Mouse (Mus musculus): Measurements from ENCODE around the gene Vwa5b1. TPM values are rescaled to one million over a fixed set of nuclear protein-coding genes. Genes with fewer than 3 reads are reported as not detected.

Vwa5b1 gene
- polyA plus RNA-seq, 1 experiment from 2014 or later, result 0.07 TPM

DNA sequence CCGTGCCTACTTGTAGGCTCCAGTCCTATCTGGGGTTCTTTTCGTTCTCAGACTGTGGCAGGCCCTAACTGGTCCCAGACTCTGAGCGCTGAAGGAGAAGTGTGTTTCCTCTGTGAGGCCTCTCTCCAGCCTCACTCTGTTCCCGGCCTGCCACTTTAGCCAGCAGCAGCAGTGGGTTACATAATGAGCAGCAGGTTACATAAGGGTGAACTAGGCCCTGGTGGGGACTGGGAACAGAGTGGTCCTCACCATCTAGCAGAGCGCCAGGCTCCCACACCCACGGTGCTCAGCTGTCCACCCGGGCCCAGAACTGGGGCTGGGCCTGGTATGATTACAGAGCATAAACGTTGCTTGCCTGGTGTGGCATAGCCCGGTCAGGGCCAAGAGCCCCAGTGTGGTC lies 110.9 kb downstream of the Vwa5b1 start:
- Histone ChIP-seq H3K36me3 (no peaks in the 10 kb centered on the region), H3K9me3 (no peaks in the 10 kb centered on the region), H3K4me1 (peaks cover 3% of the 10 kb centered on the region; the same call in 1 of the 2 replicates), H3K27me3 (no peaks in the 10 kb centered on the region; the same call in 1 of the 2 replicates), H3K4me2 (no peak overlapping the region), H3K9ac (no peak overlapping the region), H3K4me3 (no peak overlapping the region), H3K27ac (no peak overlapping the region)
- 78% methylated on average over 9 of the region's 9 CpGs for WGBS
- no peak for ATAC-seq (ENCODE audit: borderline replicate concordance, extremely low read depth, low FRiP score, low TSS enrichment)

DNA sequence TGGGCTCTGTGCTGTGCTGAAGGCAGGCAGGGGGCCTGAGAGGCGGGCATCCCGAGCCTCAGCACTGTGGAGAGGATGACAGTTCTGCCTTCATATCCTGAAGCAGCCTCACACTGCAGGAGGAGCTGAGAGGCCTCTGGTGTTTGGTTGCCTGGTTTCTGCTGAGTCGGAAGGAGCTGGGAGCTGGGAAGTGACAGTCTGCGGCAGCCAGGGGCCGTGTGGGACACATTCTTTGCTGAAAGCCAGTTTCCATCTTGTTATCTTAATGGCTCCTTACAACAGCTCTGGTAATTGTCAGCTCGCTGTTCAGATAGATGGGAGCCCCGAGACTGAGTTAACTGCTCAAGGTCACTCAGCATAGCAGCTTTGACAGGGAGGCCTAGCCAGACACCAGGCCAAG lies 111.9 kb downstream of the Vwa5b1 start:
- Histone ChIP-seq H3K4me2 (no peak overlapping the region), H3K27me3 (no peaks in the 10 kb centered on the region; the same call in 1 of the 2 replicates), H3K4me3 (no peak overlapping the region), H3K4me1 (peaks cover 3% of the 10 kb centered on the region; the same call in 1 of the 2 replicates), H3K9me3 (no peaks in the 10 kb centered on the region), H3K27ac (no peak overlapping the region), H3K36me3 (no peaks in the 10 kb centered on the region), H3K9ac (no peak overlapping the region)
- ATAC-seq (ENCODE audit: borderline replicate concordance, extremely low read depth, low FRiP score, low TSS enrichment), result no peak
- whole genome bisulfite sequencing, result 15% methylated on average over 7 of the region's 7 CpGs

GRCm38 (mm10) chr4:138522296-138522695 lies 113.4 kb downstream of the Vwa5b1 start:
- H3K4me1 ChIP-seq, result peaks cover 3% of the 10 kb centered on the region; the same call in 1 of the 2 replicates
- H3K4me2 ChIP-seq, result no peak overlapping the region
- H3K27me3 ChIP-seq, result no peaks in the 10 kb centered on the region
- H3K27ac ChIP-seq, result no peak overlapping the region
- H3K9me3 ChIP-seq, result no peaks in the 10 kb centered on the region
- no peaks in the 10 kb centered on the region for H3K36me3 ChIP-seq
- no peak for ATAC-seq (ENCODE audit: borderline replicate concordance, extremely low read depth, low FRiP score, low TSS enrichment)
- H3K4me3 ChIP-seq, result no peak overlapping the region
- 16% methylated on average over 7 of the region's 7 CpGs for WGBS
- H3K9ac ChIP-seq, result no peak overlapping the region

DNA sequence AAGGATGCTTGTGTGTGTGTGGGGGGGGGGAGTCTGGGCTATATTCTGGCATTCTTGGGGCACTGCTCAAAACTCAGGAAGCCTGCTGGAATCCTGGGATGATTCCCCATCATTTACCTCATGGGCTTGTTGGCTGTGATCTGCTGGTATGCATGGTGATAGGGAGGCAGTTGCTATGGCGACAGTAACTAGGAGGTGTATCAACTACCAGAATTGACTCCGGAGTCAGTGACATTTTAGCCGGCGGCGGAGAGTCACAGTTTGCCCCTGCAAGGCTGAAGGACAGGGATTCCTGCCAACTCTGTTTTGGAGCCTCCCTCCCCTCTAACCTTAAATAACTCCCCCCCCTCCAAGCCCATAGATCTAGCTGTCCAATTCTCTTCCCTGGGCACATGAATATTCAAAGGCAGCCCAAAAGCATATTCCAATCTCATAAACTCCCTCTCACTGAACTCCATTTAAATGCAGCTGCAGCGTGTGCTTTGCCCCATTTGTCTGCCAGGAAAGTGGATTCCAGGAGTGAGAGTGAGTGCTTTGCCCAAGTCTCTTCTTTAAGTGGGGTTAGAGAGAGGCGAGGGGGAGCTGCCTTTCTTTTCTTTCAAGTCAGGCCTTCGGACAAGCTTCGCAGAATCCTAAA lies 118.4 kb downstream of the Vwa5b1 start:
- H3K4me2 ChIP-seq, result no peak overlapping the region
- ATAC-seq (ENCODE audit: borderline replicate concordance, extremely low read depth, low FRiP score, low TSS enrichment), result no peak
- H3K9ac ChIP-seq, result no peak overlapping the region
- H3K4me3 ChIP-seq, result no peak overlapping the region
- H3K4me1 ChIP-seq, result peaks cover 2% of the 10 kb centered on the region; the same call in 1 of the 2 replicates
- H3K9me3 ChIP-seq, result no peaks in the 10 kb centered on the region
- no peaks in the 10 kb centered on the region for H3K36me3 ChIP-seq
- no peak overlapping the region for H3K27ac ChIP-seq
- 42% methylated on average over 9 of the region's 9 CpGs for WGBS
- no peaks in the 10 kb centered on the region; the same call in 1 of the 2 replicates for H3K27me3 ChIP-seq

DNA sequence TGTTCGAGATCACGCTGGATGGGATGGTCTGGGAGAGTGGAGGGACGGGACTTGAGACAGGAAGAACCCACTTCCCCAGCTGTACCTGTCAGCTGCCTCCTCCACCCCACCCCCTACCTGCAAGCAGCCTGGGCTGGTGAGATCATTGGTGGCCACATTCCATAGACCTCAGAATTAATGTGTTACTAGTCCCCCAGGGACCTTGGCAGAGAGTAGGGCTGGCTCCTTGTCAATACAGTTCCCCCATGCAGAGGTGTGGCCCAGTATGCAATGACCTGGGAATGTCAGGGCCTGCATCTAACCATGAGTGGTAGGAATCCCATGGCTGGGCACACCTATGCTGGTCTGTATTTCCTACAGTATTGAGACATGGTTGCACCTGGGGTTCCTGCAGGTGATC lies 119.2 kb downstream of the Vwa5b1 start:
- Histone ChIP-seq H3K27ac (no peak overlapping the region), H3K4me3 (no peak overlapping the region), H3K27me3 (no peaks in the 10 kb centered on the region; the same call in 1 of the 2 replicates), H3K4me1 (no peaks in the 10 kb centered on the region), H3K9me3 (no peaks in the 10 kb centered on the region), H3K4me2 (no peak overlapping the region), H3K36me3 (no peaks in the 10 kb centered on the region), H3K9ac (no peak overlapping the region)
- ATAC-seq (ENCODE audit: borderline replicate concordance, extremely low read depth, low FRiP score, low TSS enrichment), result no peak
- 61% methylated on average over 3 of the region's 3 CpGs for WGBS

Other genes with a start within 250 kb of the Vwa5b1 start
- gene Fam43b, start 239.4 kb downstream of the Vwa5b1 start, polyA plus RNA-seq (2015; fragmentation: Nextera tagmentation; extraction: Ambion mirVana), result not detected in 2 replicates
- 17.6 and 18.3 TPM in 2 replicates for gene Mul1, start 201.2 kb downstream of the Vwa5b1 start, polyA plus RNA-seq (2015; fragmentation: Nextera tagmentation; extraction: Ambion mirVana)
- gene Camk2n1, start 181.6 kb downstream of the Vwa5b1 start, polyA plus RNA-seq (2015; fragmentation: Nextera tagmentation; extraction: Ambion mirVana), result 2.8 and 2.9 TPM in 2 replicates
- 0.13 and 0.30 TPM in 2 replicates for gene Pla2g2c, start 88.9 kb upstream of the Vwa5b1 start, polyA plus RNA-seq (2015; fragmentation: Nextera tagmentation; extraction: Ambion mirVana)
- gene Ubxn10, start 101.3 kb upstream of the Vwa5b1 start, polyA plus RNA-seq (2015; fragmentation: Nextera tagmentation; extraction: Ambion mirVana), result 3.6 and 3.8 TPM in 2 replicates
- not detected in 2 replicates for gene Pla2g2f, start 121.7 kb upstream of the Vwa5b1 start, polyA plus RNA-seq (2015; fragmentation: Nextera tagmentation; extraction: Ambion mirVana)
- gene Pla2g2d, start 139.9 kb upstream of the Vwa5b1 start, polyA plus RNA-seq (2015; fragmentation: Nextera tagmentation; extraction: Ambion mirVana), result not detected in 2 replicates
- gene Pla2g5, start 227.6 kb upstream of the Vwa5b1 start, polyA plus RNA-seq (2015; fragmentation: Nextera tagmentation; extraction: Ambion mirVana), result 0.44 and 0.50 TPM in 2 replicates
- not detected in 2 replicates for gene Gm13030, start 238.1 kb upstream of the Vwa5b1 start, polyA plus RNA-seq (2015; fragmentation: Nextera tagmentation; extraction: Ambion mirVana)
- gene Pla2g2e, start 242.1 kb upstream of the Vwa5b1 start, polyA plus RNA-seq (2015; fragmentation: Nextera tagmentation; extraction: Ambion mirVana), result not detected in 2 replicates

Data from lung, embryonic 15.5 days (tissue).